Mouse (Mus musculus) bone marrow macrophage, adult 2 months (primary cell): ENCODE data around the gene Retreg1. TPM values are rescaled to one million over a fixed set of nuclear protein-coding genes. Genes with fewer than 3 reads are reported as not detected.
A peak's percentile ranks its signal among the peaks of the same experiment; 100 is the strongest.
"Not testable (repeated sequence)": the region's sequence is repeated elsewhere in the genome, so short reads cannot be mapped to it uniquely, and the experiment has no call there.

Experiments used
- H3K27ac ChIP-seq: 2 replicates; pipeline ENCODE4 v1.5.1; 2012; ENCODE audit warnings: low read depth, low read length; ENCODE audit not compliant: insufficient read depth
- H3K4me1 ChIP-seq: 2 replicates; pipeline ENCODE4 v1.6.1; 2012; ENCODE audit warnings: low read length; ENCODE audit not compliant: control insufficient read depth, insufficient read depth
- H3K4me3 ChIP-seq: 2 replicates; pipeline ENCODE4 v1.5.1; 2012; ENCODE audit warnings: mild to moderate bottlenecking, low read length, moderate library complexity; ENCODE audit not compliant: insufficient read depth
- CTCF ChIP-seq: IDR thresholded peaks from 2 replicates; pipeline ENCODE4 v1.5.1; 2012; ENCODE audit warnings: low read depth, mild to moderate bottlenecking, low read length, moderate library complexity
- POLR2A ChIP-seq: IDR thresholded peaks from 2 replicates; pipeline ENCODE4 v1.6.1; 2012; ENCODE audit warnings: mild to moderate bottlenecking, low read depth, low read length, borderline replicate concordance
- polyA plus RNA-seq: library from polyadenylated mRNA; stranded (reverse); fragments of >200 nt; gene quantifications from 2 replicates; pipeline ENCODE4 v1.2.4, GENCODE M21; 2012; ENCODE audit not compliant: missing spikeins, insufficient read depth, insufficient read length

Retreg1 gene
- polyA plus RNA-seq, 1 experiment: 48.4 TPM

GRCm38 (mm10) chr15:25971596-25971995 lies 128.6 kb downstream of the Retreg1 start:
- Histone ChIP-seq H3K4me3 (no peak overlapping the region), H3K27ac (no peak overlapping the region), H3K4me1 (peaks cover 7% of the 10 kb centered on the region)
- TF ChIP-seq CTCF (no peak), POLR2A (no peak)

- Histone ChIP-seq H3K4me1 (peaks cover 5% of the 10 kb centered on the region), H3K27ac (no peak overlapping the region), H3K4me3 (no peak overlapping the region)
- TF ChIP-seq POLR2A: no peak
- no peak for TF ChIP-seq CTCF
Measured at GRCm38 (mm10) chr15:25972758-25973157, 129.8 kb downstream of the Retreg1 start.

- no peak for TF ChIP-seq POLR2A
- no peak for TF ChIP-seq CTCF
- no peak overlapping the region for H3K4me3 ChIP-seq
Measured at GRCm38 (mm10) chr15:25974352-25974751, 131.4 kb downstream of the Retreg1 start.

GRCm38 (mm10) chr15:25975810-25976209 lies 132.8 kb downstream of the Retreg1 start:
- H3K4me1 ChIP-seq: peaks cover 5% of the 10 kb centered on the region
- TF ChIP-seq CTCF (no peak), POLR2A (no peak)
- no peak overlapping the region for H3K27ac ChIP-seq
- H3K4me3 ChIP-seq: no peak overlapping the region

More at GRCm38 (mm10) chr15:25974352-25974751, 131.4 kb downstream of the Retreg1 start:
- peaks cover 5% of the 10 kb centered on the region for H3K4me1 ChIP-seq
- no peak overlapping the region for H3K27ac ChIP-seq

GRCm38 (mm10) chr15:25983614-25984013 lies 140.6 kb downstream of the Retreg1 start:
- H3K4me3 ChIP-seq: peak overlapping the region; percentile 61
- H3K4me1 ChIP-seq: peaks cover 11% of the 10 kb centered on the region
- H3K27ac ChIP-seq: not testable (repeated sequence)

GRCm38 (mm10) chr15:25984067-25984733 lies 141.2 kb downstream of the Retreg1 start, which contains the start of gene Zfp622:
Gene Zfp622 (plus strand): TSS chr15:25984366.
- Histone ChIP-seq H3K27ac (peak within 1 kb of the TSS; percentile 84), H3K4me1 (peaks cover 11% of the 10 kb centered on the region)

GRCm38 (mm10) chr15:25984734-25985492 lies 141.9 kb downstream of the Retreg1 start:
- Histone ChIP-seq H3K27ac (peak overlapping the region; percentile 84), H3K4me3 (peak overlapping the region; percentile 89), H3K4me1 (peaks cover 11% of the 10 kb centered on the region)
- no peak for TF ChIP-seq POLR2A
- no peak for TF ChIP-seq CTCF

More at GRCm38 (mm10) chr15:25984067-25984733, 141.2 kb downstream of the Retreg1 start, which contains the start of gene Zfp622:
- TF ChIP-seq CTCF (no peak), POLR2A (no peak)
- H3K4me3 ChIP-seq: peak within 1 kb of the TSS; percentile 89

- TF ChIP-seq CTCF: no peak
- no peak for TF ChIP-seq POLR2A
- H3K4me3 ChIP-seq: no peak overlapping the region
- H3K4me1 ChIP-seq: peaks cover 2% of the 10 kb centered on the region; the same call in 1 of the 2 replicates
- H3K27ac ChIP-seq: no peak overlapping the region
Measured at GRCm38 (mm10) chr15:25992992-25993727, 150.2 kb downstream of the Retreg1 start.

GRCm38 (mm10) chr15:25995521-25995920 lies 152.5 kb downstream of the Retreg1 start:
- Histone ChIP-seq H3K4me3 (no peak overlapping the region), H3K4me1 (no peaks in the 10 kb centered on the region), H3K27ac (no peak overlapping the region)
- TF ChIP-seq CTCF (no peak), POLR2A (no peak)

GRCm38 (mm10) chr15:25999545-25999944 lies 156.6 kb downstream of the Retreg1 start:
- H3K27ac ChIP-seq, H3K4me1 ChIP-seq, H3K4me3 ChIP-seq: not testable (repeated sequence)
